Mouse (Mus musculus) layer of hippocampus, postnatal 25 days (tissue): ENCODE results near the gene Mpst. TPM values are rescaled to one million over a fixed set of nuclear protein-coding genes. Genes with fewer than 3 reads are reported as not detected.

Source experiments
- DNase-seq, 2 experiments: peaks; one replicate each; pipeline ENCODE4 v3.0.0; 2022; ENCODE audit warnings: mixed read lengths in 2 of 2, low spot score in 1 of 2; ENCODE audit errors: extremely low spot score in 1 of 2
- total RNA-seq, 2 experiments: library from RNA; stranded (reverse); gene quantifications; 2 replicates each; pipeline ENCODE4 v1.2.3; 2021

The Mpst gene
- 10 to 100 TPM; 33.6 to 39.4 TPM for total RNA-seq

GRCm38 (mm10) chr15:78406293-78406934 lies at the start of gene Mpst:
TSS of gene Mpst (plus strand) at chr15:78406416.
- DNase-seq = peak; percentile 76 to 87

GRCm38 (mm10) chr15:78365916-78366315 lies 40.3 kb upstream of the Mpst start:
- no peak for DNase-seq

- no peak for DNase-seq
These were observed 39.3 kb upstream of the Mpst start for GRCm38 (mm10) chr15:78366875-78367274.

DNA sequence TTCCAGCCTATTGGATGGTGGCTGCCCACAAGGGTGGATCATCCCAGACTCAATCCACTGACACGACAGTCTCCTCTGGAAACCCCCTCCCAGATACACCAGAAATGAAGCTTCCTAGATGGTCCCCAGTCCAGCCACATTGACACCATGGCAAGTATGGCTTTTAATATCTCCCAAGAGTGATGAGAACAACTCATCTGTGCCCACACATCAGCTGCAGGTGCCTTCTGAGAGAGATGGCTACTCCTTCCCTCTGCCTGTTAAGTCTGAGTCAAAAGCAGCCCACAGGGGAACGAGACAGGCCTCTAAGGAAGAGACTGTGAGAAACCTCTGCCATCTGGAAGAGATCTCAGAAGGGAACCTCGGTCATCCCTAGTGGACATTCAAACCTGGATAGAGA lies 38.4 kb upstream of the Mpst start:
- no peak for DNase-seq

- DNase-seq = peak; percentile 35 to 58
These were observed 37.3 kb upstream of the Mpst start for GRCm38 (mm10) chr15:78368926-78369346.

- no peak for DNase-seq
These were observed 36.6 kb upstream of the Mpst start for GRCm38 (mm10) chr15:78369641-78370040.

- DNase-seq = no peak
These were observed 33.4 kb upstream of the Mpst start for GRCm38 (mm10) chr15:78372796-78373195.

DNA sequence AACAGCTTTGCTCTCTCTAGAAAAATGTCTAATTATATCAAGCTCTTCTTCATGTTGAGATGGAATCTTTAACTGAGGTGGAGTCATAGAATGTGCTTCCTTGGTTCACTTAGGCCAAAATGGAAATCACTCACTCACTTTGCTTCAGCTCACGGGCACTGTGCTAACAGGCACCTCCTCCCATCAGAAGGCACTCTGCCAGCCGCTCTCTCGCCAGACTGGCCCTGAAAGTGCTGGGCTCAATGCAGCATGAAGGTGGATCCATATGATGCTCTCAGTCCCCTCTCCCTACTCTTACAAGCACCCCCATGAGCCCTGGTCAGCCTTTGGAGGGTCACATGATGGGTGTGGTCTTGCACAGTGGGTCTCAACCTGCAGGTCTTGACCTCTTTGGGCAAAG lies 32.0 kb upstream of the Mpst start:
- no peak for DNase-seq

DNA sequence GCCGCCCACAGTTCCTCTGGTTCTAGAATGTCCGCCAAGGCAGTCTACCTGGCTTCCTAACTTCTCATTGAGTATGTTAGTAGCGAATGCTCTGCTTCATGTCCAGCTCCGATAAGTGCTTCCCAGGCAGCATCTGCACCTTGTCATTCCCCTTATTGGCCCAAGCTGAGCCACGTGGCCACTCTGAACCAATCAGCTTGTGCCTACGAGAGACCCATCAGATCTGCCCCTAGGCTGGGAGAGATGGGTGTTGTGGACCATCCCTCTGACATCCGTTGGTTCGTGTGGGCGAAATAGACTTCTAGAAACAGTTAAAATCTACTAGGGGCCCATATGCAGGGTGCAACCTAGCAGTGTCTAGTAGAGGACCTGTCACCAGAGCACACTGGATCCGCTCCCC lies 28.4 kb upstream of the Mpst start:
- DNase-seq = no peak

- no peak for DNase-seq
These were observed 27.7 kb upstream of the Mpst start for GRCm38 (mm10) chr15:78378556-78378955.

GRCm38 (mm10) chr15:78380208-78380607 lies 26.0 kb upstream of the Mpst start:
- no peak for DNase-seq

- DNase-seq = no peak
These were observed 25.5 kb upstream of the Mpst start for GRCm38 (mm10) chr15:78380741-78381140.

DNA sequence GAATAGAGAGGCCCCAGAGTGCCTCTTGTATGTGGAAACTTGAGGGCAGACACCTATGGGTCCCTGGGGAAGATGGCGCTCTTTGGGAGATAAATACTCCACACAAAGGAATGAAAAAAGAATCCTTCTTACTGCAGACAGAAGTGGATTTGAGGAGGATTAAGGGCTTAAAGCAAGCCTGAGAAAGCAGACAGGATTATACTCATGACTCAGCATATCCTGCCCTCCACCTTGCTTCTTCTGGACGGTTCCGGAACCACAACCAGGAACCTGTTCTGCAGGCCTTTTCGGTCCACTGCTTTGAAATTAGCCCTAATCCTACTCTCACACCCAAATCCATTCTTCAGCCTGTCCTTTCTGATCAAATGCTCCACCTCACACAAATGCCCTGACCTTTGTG lies 24.1 kb upstream of the Mpst start:
- DNase-seq = no peak

- no peak for DNase-seq
These were observed 22.6 kb upstream of the Mpst start for GRCm38 (mm10) chr15:78383450-78384219.

- DNase-seq = no peak
These were observed 21.7 kb upstream of the Mpst start for GRCm38 (mm10) chr15:78384220-78385116.

DNA sequence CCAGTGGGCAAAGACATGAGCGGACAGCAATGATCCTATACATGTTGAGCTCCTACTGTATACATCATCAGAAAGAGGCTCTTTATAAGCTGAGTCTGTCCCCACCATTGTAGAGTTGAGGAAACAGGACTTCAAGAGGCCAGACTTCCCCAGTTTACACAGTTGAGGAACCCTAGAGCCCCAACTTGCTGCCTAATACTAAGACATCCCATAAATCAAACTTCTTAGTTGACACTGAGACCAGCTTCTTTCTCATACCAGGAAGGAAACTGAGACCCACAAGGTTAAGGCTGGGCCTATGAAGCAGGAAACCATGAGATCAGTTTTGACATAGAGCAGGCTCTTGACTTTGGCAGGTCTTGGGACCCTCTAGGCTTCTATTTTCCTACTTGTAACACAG lies 20.7 kb upstream of the Mpst start:
- no peak for DNase-seq

DNA sequence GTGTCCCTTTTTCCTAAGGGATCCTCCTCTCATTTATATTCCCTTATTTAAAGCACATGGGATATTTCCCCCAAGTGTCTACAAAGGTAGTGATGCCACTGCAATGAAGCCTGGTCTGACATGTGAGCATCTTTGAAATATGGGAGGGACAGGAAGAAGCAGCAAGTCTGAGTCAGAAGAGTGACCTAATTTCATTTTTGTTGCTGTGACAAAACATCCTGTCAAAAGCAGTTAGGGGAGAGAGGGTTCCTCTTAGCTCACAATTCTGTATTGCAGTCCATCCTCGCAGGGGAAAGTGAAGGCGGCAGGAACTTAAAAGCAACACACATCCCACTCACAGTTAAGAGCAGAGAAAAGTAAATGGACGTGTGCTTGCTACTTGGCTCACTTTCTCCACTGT lies 15.4 kb upstream of the Mpst start:
- no peak for DNase-seq

DNA sequence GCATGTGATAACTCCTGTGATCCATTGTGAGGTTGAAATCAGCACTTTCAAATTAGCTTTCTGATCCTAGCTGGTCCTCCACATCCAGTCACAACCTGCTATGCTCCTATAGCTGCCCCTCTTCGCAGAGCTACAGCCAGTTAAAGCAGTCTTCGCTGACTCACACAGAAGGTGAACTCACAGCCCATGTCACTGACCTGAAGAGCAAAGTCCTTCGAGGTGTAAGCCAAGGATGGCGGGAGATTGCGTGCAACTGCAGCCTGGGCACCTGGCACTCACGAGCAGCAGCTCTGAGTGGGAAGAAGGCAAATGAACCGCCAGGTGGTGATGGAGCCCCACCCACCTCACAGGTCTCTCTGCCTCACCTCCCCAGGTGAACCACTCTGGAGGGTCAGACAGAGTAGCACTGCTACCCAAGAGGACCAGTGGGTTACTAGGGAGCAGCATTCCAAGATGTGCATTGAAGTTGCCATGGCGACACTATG lies 10.7 kb upstream of the Mpst start, which contains the start of gene Tex33:
Tex33 (minus strand) TSS at position 435 of the 485 bp plus-strand sequence.
- no peak for DNase-seq

GRCm38 (mm10) chr15:78401345-78401744 lies 4.9 kb upstream of the Mpst start:
- DNase-seq = no peak

- peak; percentile 28 to 48 for DNase-seq
These were observed 4.3 kb upstream of the Mpst start for GRCm38 (mm10) chr15:78401921-78402320.

DNA sequence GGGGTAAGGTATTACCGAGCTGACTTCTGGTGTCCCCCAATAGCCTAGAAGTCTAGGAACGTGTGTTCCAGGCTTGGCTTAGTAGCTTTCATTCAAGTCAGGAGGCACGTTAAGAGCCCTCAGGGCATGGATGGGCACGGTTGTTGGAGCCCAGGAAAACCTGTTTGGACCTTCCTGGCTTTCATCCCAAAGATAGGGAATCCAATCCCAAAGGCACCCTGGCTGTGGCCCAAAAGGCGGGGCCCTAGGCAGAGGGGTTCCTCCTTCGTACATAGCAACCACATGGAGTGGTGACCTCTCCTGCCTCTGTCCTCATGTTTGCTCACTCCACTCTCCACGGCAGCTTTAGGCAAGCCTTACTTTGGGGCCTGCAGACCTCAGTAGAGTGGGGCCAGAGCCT lies 3.8 kb upstream of the Mpst start:
- no peak for DNase-seq
